Mouse (Mus musculus): ENCODE measurements at regions not wholly inside any gene's neighbourhood (a gene's known extent, or its start where the extent isn't known, plus 50 kb on each side); places are given as distances from the start of the nearest gene placed in this dataset.

- no peaks in the 10 kb centered on the region for H3K4me1 ChIP-seq (replicated peaks)
- WGBS, result 82% methylated on average over 6 of the region's 6 CpGs
- H3K9ac ChIP-seq, result no peak overlapping the region
- no peak for ATAC-seq (replicated peaks; ENCODE audit: insufficient number of reproducible peaks, insufficient read depth, low FRiP score, low read depth)
- no peaks in the 10 kb centered on the region for H3K9me3 ChIP-seq (replicated peaks)
- H3K4me2 ChIP-seq, result no peak overlapping the region
- H3K27me3 ChIP-seq, result no peaks in the 10 kb centered on the region
- H3K27ac ChIP-seq, result no peak overlapping the region
- H3K4me3 ChIP-seq, result no peak overlapping the region
- no peaks in the 10 kb centered on the region for H3K36me3 ChIP-seq
Observed at GRCm38 (mm10) chr14:46276926-46277831, 102.0 kb upstream of the Gm15217 start.

GRCm38 (mm10) chr14:46277832-46278611 lies 101.2 kb upstream of the Gm15217 start:
- ATAC-seq (replicated peaks; ENCODE audit: insufficient number of reproducible peaks, insufficient read depth, low FRiP score, low read depth), result no peak
- H3K9ac ChIP-seq, result no peak overlapping the region
- H3K9me3 ChIP-seq (replicated peaks), result no peaks in the 10 kb centered on the region
- H3K4me2 ChIP-seq, result no peak overlapping the region
- H3K27ac ChIP-seq, result no peak overlapping the region
- no peak overlapping the region for H3K4me3 ChIP-seq
- H3K27me3 ChIP-seq, result no peaks in the 10 kb centered on the region
- 85% methylated on average over 9 of the region's 9 CpGs for WGBS
- no peaks in the 10 kb centered on the region for H3K36me3 ChIP-seq
- H3K4me1 ChIP-seq (replicated peaks), result no peaks in the 10 kb centered on the region

- no peaks in the 10 kb centered on the region for H3K9me3 ChIP-seq (replicated peaks)
- H3K9ac ChIP-seq, result no peak overlapping the region
- H3K4me3 ChIP-seq, result no peak overlapping the region
- H3K27ac ChIP-seq, result 0 out of 2 replicates have a peak overlapping the region, but pooled peaks have one; percentile 4
- ATAC-seq (replicated peaks; ENCODE audit: insufficient number of reproducible peaks, insufficient read depth, low FRiP score, low read depth), result no peak
- H3K4me1 ChIP-seq (replicated peaks), result peaks cover 10% of the 10 kb centered on the region
- H3K27me3 ChIP-seq, result no peaks in the 10 kb centered on the region
- no peaks in the 10 kb centered on the region for H3K36me3 ChIP-seq
- 42% methylated on average over 2 of the region's 2 CpGs for WGBS
- no peak overlapping the region for H3K4me2 ChIP-seq
Observed at GRCm38 (mm10) chr14:46292398-46292797, 86.8 kb upstream of the Gm15217 start.

- H3K9me3 ChIP-seq (replicated peaks), result no peaks in the 10 kb centered on the region
Observed at GRCm38 (mm10) chr14:46296275-46296674, 82.9 kb upstream of the Gm15217 start.

GRCm38 (mm10) chr14:46300546-46300945 lies 78.7 kb upstream of the Gm15217 start:
- WGBS, result 31% methylated on average over 1 of the region's 1 CpGs

More at GRCm38 (mm10) chr14:46296275-46296674, 82.9 kb upstream of the Gm15217 start:
- Histone ChIP-seq H3K9ac (no peak overlapping the region), H3K4me2 (no peak overlapping the region), H3K27me3 (no peaks in the 10 kb centered on the region), H3K27ac (no peak overlapping the region), H3K36me3 (no peaks in the 10 kb centered on the region), H3K4me1 (replicated peaks) (peaks cover 10% of the 10 kb centered on the region), H3K4me3 (no peak overlapping the region)
- no peak for ATAC-seq (replicated peaks; ENCODE audit: insufficient number of reproducible peaks, insufficient read depth, low FRiP score, low read depth)

GRCm38 (mm10) chr14:46302601-46303000 lies 76.6 kb upstream of the Gm15217 start:
- no peaks in the 10 kb centered on the region for H3K36me3 ChIP-seq
- no peak overlapping the region for H3K27ac ChIP-seq
- H3K9me3 ChIP-seq (replicated peaks), result no peaks in the 10 kb centered on the region
- H3K4me1 ChIP-seq (replicated peaks), result no peaks in the 10 kb centered on the region
- no peak overlapping the region for H3K4me2 ChIP-seq
- no peak overlapping the region for H3K9ac ChIP-seq
- WGBS, result 74% methylated on average over 2 of the region's 2 CpGs
- H3K4me3 ChIP-seq, result no peak overlapping the region
- no peak for ATAC-seq (replicated peaks; ENCODE audit: insufficient number of reproducible peaks, insufficient read depth, low FRiP score, low read depth)
- H3K27me3 ChIP-seq, result no peaks in the 10 kb centered on the region

More at GRCm38 (mm10) chr14:46300546-46300945, 78.7 kb upstream of the Gm15217 start:
- Histone ChIP-seq H3K4me2 (no peak overlapping the region), H3K9me3 (replicated peaks) (no peaks in the 10 kb centered on the region), H3K4me1 (replicated peaks) (no peaks in the 10 kb centered on the region), H3K4me3 (no peak overlapping the region), H3K27ac (peak overlapping the region; percentile 9; the same call in 1 of the 2 replicates), H3K36me3 (no peaks in the 10 kb centered on the region), H3K9ac (no peak overlapping the region), H3K27me3 (no peaks in the 10 kb centered on the region)
- ATAC-seq (replicated peaks; ENCODE audit: insufficient number of reproducible peaks, insufficient read depth, low FRiP score, low read depth), result no peak

GRCm38 (mm10) chr14:46305267-46305666 lies 73.9 kb upstream of the Gm15217 start:
- H3K27me3 ChIP-seq, result no peaks in the 10 kb centered on the region
- H3K4me2 ChIP-seq, result no peak overlapping the region
- H3K4me1 ChIP-seq (replicated peaks), result no peaks in the 10 kb centered on the region
- no peak overlapping the region for H3K27ac ChIP-seq
- WGBS, result 46% methylated on average over 4 of the region's 4 CpGs
- H3K9ac ChIP-seq, result no peak overlapping the region
- H3K36me3 ChIP-seq, result no peaks in the 10 kb centered on the region
- ATAC-seq (replicated peaks; ENCODE audit: insufficient number of reproducible peaks, insufficient read depth, low FRiP score, low read depth), result no peak
- no peaks in the 10 kb centered on the region for H3K9me3 ChIP-seq (replicated peaks)
- H3K4me3 ChIP-seq, result no peak overlapping the region

GRCm38 (mm10) chr14:46313064-46313463 lies 66.2 kb upstream of the Gm15217 start:
- 73% methylated on average over 4 of the region's 4 CpGs for WGBS
- H3K9ac ChIP-seq, result no peak overlapping the region
- peaks cover 15% of the 10 kb centered on the region for H3K4me1 ChIP-seq (replicated peaks)
- no peak overlapping the region for H3K27ac ChIP-seq
- no peak overlapping the region for H3K4me2 ChIP-seq
- no peaks in the 10 kb centered on the region for H3K27me3 ChIP-seq
- H3K9me3 ChIP-seq (replicated peaks), result no peaks in the 10 kb centered on the region
- no peaks in the 10 kb centered on the region for H3K36me3 ChIP-seq
- no peak for ATAC-seq (replicated peaks; ENCODE audit: insufficient number of reproducible peaks, insufficient read depth, low FRiP score, low read depth)
- H3K4me3 ChIP-seq, result no peak overlapping the region

- no peak for ATAC-seq (replicated peaks; ENCODE audit: insufficient number of reproducible peaks, insufficient read depth, low FRiP score, low read depth)
- Histone ChIP-seq H3K4me1 (replicated peaks) (peaks cover 15% of the 10 kb centered on the region), H3K27ac (0 out of 2 replicates have a peak overlapping the region, but pooled peaks have one; percentile 49), H3K4me2 (no peak overlapping the region), H3K4me3 (no peak overlapping the region), H3K9ac (no peak overlapping the region), H3K36me3 (no peaks in the 10 kb centered on the region), H3K27me3 (no peaks in the 10 kb centered on the region), H3K9me3 (replicated peaks) (no peaks in the 10 kb centered on the region)
- whole genome bisulfite sequencing, result 76% methylated on average over 5 of the region's 5 CpGs
Observed at GRCm38 (mm10) chr14:46316521-46316920, 62.7 kb upstream of the Gm15217 start.

GRCm38 (mm10) chr14:46317406-46318045 lies 61.7 kb upstream of the Gm15217 start:
- Histone ChIP-seq H3K4me3 (no peak overlapping the region), H3K27me3 (no peaks in the 10 kb centered on the region), H3K9me3 (replicated peaks) (no peaks in the 10 kb centered on the region), H3K27ac (peak overlapping the region; percentile 49), H3K4me1 (replicated peaks) (peaks cover 15% of the 10 kb centered on the region), H3K9ac (no peak overlapping the region), H3K36me3 (no peaks in the 10 kb centered on the region), H3K4me2 (peak overlapping the region; percentile 31)
- peak; percentile 66; the same call in 1 of the 2 replicates for ATAC-seq (replicated peaks; ENCODE audit: insufficient number of reproducible peaks, insufficient read depth, low FRiP score, low read depth)
- 31% methylated on average over 16 of the region's 16 CpGs for WGBS

GRCm38 (mm10) chr14:46328064-46328463 lies 51.1 kb upstream of the Gm15217 start:
- H3K4me2 ChIP-seq, result no peak overlapping the region
- no peak overlapping the region for H3K9ac ChIP-seq
- H3K4me3 ChIP-seq, result no peak overlapping the region
- WGBS, result 73% methylated on average over 3 of the region's 3 CpGs
- H3K9me3 ChIP-seq (replicated peaks), result no peaks in the 10 kb centered on the region
- no peaks in the 10 kb centered on the region for H3K27me3 ChIP-seq
- no peaks in the 10 kb centered on the region for H3K36me3 ChIP-seq
- ATAC-seq (replicated peaks; ENCODE audit: insufficient number of reproducible peaks, insufficient read depth, low FRiP score, low read depth), result no peak
- H3K27ac ChIP-seq, result no peak overlapping the region
- H3K4me1 ChIP-seq (replicated peaks), result no peaks in the 10 kb centered on the region
